Mouse (Mus musculus) hindbrain, embryonic 14.5 days (tissue): ENCODE measurements around the gene Noc3l. TPM values are rescaled to one million over a fixed set of nuclear protein-coding genes. Genes with fewer than 3 reads are reported as not detected.

Experiments
- ATAC-seq: fragments of 200-750 bp; cut with Nextera tagmentation; 2 replicates; pipeline ENCODE4 v1.8.0; 2017; ENCODE audit warnings: moderate number of reproducible peaks, mild to moderate bottlenecking, moderate TSS enrichment, moderate library complexity; ENCODE audit not compliant: low FRiP score
- DNase-seq: peaks from one replicate; pipeline ENCODE4 v3.0.0-alpha.2; 2015; ENCODE audit warnings: low spot score
- H3K27ac ChIP-seq: fragments of 300-500 bp; sonication (generic); 2 replicates; pipeline ENCODE4 v1.5.1; 2014; ENCODE audit warnings: mild to moderate bottlenecking, moderate library complexity
- H3K27me3 ChIP-seq: fragments of 300-500 bp; sonication (generic); 2 replicates; pipeline ENCODE4 v1.6.1; 2014; ENCODE audit warnings: mild to moderate bottlenecking, low read length, mixed read lengths; ENCODE audit not compliant: control insufficient read depth, insufficient read depth
- H3K36me3 ChIP-seq: fragments of 300-500 bp; sonication (generic); replicated peaks from 2 replicates; pipeline ENCODE4 v1.6.1; 2014; ENCODE audit not compliant: control insufficient read depth, insufficient read depth
- H3K4me1 ChIP-seq: fragments of 300-500 bp; sonication (generic); replicated peaks from 2 replicates; pipeline ENCODE4 v1.6.1; 2014; ENCODE audit warnings: antibody characterized with exemption, low read length, mixed read lengths; ENCODE audit not compliant: control insufficient read depth, insufficient read depth
- H3K4me2 ChIP-seq: fragments of 300-500 bp; sonication (generic); replicated peaks from 2 replicates; pipeline ENCODE4 v1.6.1; 2014; ENCODE audit warnings: mild to moderate bottlenecking, moderate library complexity
- H3K4me3 ChIP-seq: fragments of 300-500 bp; sonication (generic); replicated peaks from 2 replicates; pipeline ENCODE4 v1.5.1; 2014; ENCODE audit warnings: mild to moderate bottlenecking, low read length
- H3K9ac ChIP-seq: fragments of 300-500 bp; sonication (generic); 2 replicates; pipeline ENCODE4 v1.6.1; 2014
- H3K9me3 ChIP-seq: fragments of 300-500 bp; sonication (generic); 2 replicates; pipeline ENCODE4 v1.6.1; 2016; ENCODE audit warnings: low read length; ENCODE audit not compliant: control insufficient read depth
- WGBS: fragments of 180-500 bp; shearing (Covaris S2); extraction: QIAGEN DNeasy Blood & Tissue Kit; methylation state at CpG from one replicate; pipeline ENCODE4 v1.1.7; 2014; 5-methylcytosine and 5-hydroxymethylcytosine counted together
- polyA plus RNA-seq: library from polyadenylated mRNA; unstranded; fragments of >200 nt; fragmentation: Nextera tagmentation; extraction: Ambion mirVana; gene quantifications from 2 replicates; pipeline ENCODE4 v1.2.1, GENCODE M21; 2014

The Noc3l gene
- 5.2 and 5.3 TPM in 2 replicates for polyA plus RNA-seq

- Histone ChIP-seq H3K9ac (peak within 1 kb of the TSS; percentile 69), H3K4me1 (peaks cover 11% of the 10 kb centered on the region), H3K9me3 (no peaks in the 10 kb centered on the region), H3K4me2 (peak within 1 kb of the TSS; percentile 73), H3K36me3 (peaks cover 23% of the 10 kb centered on the region), H3K27me3 (no peaks in the 10 kb centered on the region; the same call in 1 of the 2 replicates), H3K27ac (peak within 1 kb of the TSS; percentile 55), H3K4me3 (peak within 1 kb of the TSS; percentile 60)
- peak; percentile 97 for ATAC-seq
- peak; percentile 96 for DNase-seq
- WGBS: under 1% methylated on average over 38 of the region's 38 CpGs
These were observed at the start of gene Noc3l for GRCm38 (mm10) chr19:38818766-38819426. Gene Noc3l (minus strand): TSS chr19:38819237.

GRCm38 (mm10) chr19:38862523-38862922 lies 43.5 kb upstream of the Noc3l start:
- ATAC-seq: no peak
- peaks cover 11% of the 10 kb centered on the region for H3K36me3 ChIP-seq
- H3K27ac ChIP-seq: no peak overlapping the region
- no peaks in the 10 kb centered on the region for H3K27me3 ChIP-seq
- no peak overlapping the region for H3K9ac ChIP-seq
- no peaks in the 10 kb centered on the region for H3K4me1 ChIP-seq
- no peak overlapping the region for H3K4me3 ChIP-seq
- no peak for DNase-seq
- 95% methylated on average over 6 of the region's 6 CpGs for WGBS
- H3K9me3 ChIP-seq: no peaks in the 10 kb centered on the region
- H3K4me2 ChIP-seq: no peak overlapping the region

- no peak for ATAC-seq
- H3K27me3 ChIP-seq: no peaks in the 10 kb centered on the region
- no peak overlapping the region for H3K4me2 ChIP-seq
- H3K4me3 ChIP-seq: no peak overlapping the region
- 98% methylated on average over 3 of the region's 3 CpGs for WGBS
- H3K4me1 ChIP-seq: no peaks in the 10 kb centered on the region
- H3K27ac ChIP-seq: no peak overlapping the region
- no peak overlapping the region for H3K9ac ChIP-seq
- DNase-seq: no peak
- H3K9me3 ChIP-seq: no peaks in the 10 kb centered on the region
- no peaks in the 10 kb centered on the region for H3K36me3 ChIP-seq
These were observed 39.2 kb upstream of the Noc3l start for GRCm38 (mm10) chr19:38858224-38858623.

GRCm38 (mm10) chr19:38846373-38846772 lies 27.3 kb upstream of the Noc3l start:
- no peak for DNase-seq
- H3K27me3 ChIP-seq: no peaks in the 10 kb centered on the region
- WGBS: 87% methylated on average over 2 of the region's 2 CpGs
- H3K9me3 ChIP-seq: no peaks in the 10 kb centered on the region
- no peak for ATAC-seq
- no peaks in the 10 kb centered on the region for H3K36me3 ChIP-seq
- H3K27ac ChIP-seq: no peak overlapping the region
- H3K9ac ChIP-seq: no peak overlapping the region
- H3K4me2 ChIP-seq: no peak overlapping the region
- H3K4me3 ChIP-seq: no peak overlapping the region
- no peaks in the 10 kb centered on the region for H3K4me1 ChIP-seq

GRCm38 (mm10) chr19:38844817-38845216 lies 25.8 kb upstream of the Noc3l start:
- no peak overlapping the region for H3K4me3 ChIP-seq
- H3K9me3 ChIP-seq: no peaks in the 10 kb centered on the region
- DNase-seq (no peak), ATAC-seq (no peak)
- no peaks in the 10 kb centered on the region for H3K27me3 ChIP-seq
- 61% methylated on average over 5 of the region's 5 CpGs for WGBS
- no peak overlapping the region for H3K4me2 ChIP-seq
- H3K27ac ChIP-seq: no peak overlapping the region
- no peaks in the 10 kb centered on the region for H3K36me3 ChIP-seq
- H3K9ac ChIP-seq: no peak overlapping the region
- no peaks in the 10 kb centered on the region; the same call in 1 of the 2 replicates for H3K4me1 ChIP-seq

GRCm38 (mm10) chr19:38837171-38837641 lies 18.2 kb upstream of the Noc3l start:
- peak overlapping the region; percentile 41 for H3K4me2 ChIP-seq
- H3K27ac ChIP-seq: peak overlapping the region; percentile 95
- under 1% methylated on average over 45 of the region's 54 CpGs for WGBS
- H3K36me3 ChIP-seq: no peaks in the 10 kb centered on the region
- H3K4me1 ChIP-seq: peaks cover 16% of the 10 kb centered on the region
- ATAC-seq: peak; percentile 54
- H3K27me3 ChIP-seq: no peaks in the 10 kb centered on the region
- H3K4me3 ChIP-seq: peak overlapping the region; percentile 96
- H3K9me3 ChIP-seq: no peaks in the 10 kb centered on the region
- H3K9ac ChIP-seq: peak overlapping the region; percentile 90
- peak; percentile 65 for DNase-seq

- Histone ChIP-seq H3K4me3 (peak within 1 kb of the TSS; percentile 96), H3K9ac (peak within 1 kb of the TSS; percentile 90), H3K9me3 (no peaks in the 10 kb centered on the region), H3K36me3 (no peaks in the 10 kb centered on the region), H3K27me3 (no peaks in the 10 kb centered on the region), H3K4me2 (peak within 1 kb of the TSS; percentile 41), H3K27ac (peak within 1 kb of the TSS; percentile 95), H3K4me1 (peaks cover 16% of the 10 kb centered on the region)
- under 1% methylated on average over 77 of the region's 101 CpGs for WGBS
- DNase-seq: peak; percentile 91
- ATAC-seq: peak; percentile 92
These were observed 17.6 kb upstream of the Noc3l start, which contains the start of gene Tbc1d12 for GRCm38 (mm10) chr19:38836438-38837170. Gene Tbc1d12 (plus strand): TSS chr19:38836579.

- Histone ChIP-seq H3K9ac (peak overlapping the region; percentile 90), H3K27ac (peak overlapping the region; percentile 95), H3K4me1 (peaks cover 16% of the 10 kb centered on the region), H3K4me3 (peak overlapping the region; percentile 96), H3K4me2 (peak overlapping the region; percentile 41), H3K9me3 (no peaks in the 10 kb centered on the region), H3K27me3 (no peaks in the 10 kb centered on the region), H3K36me3 (no peaks in the 10 kb centered on the region)
- 28% methylated on average over 10 of the region's 10 CpGs for WGBS
- no peak for DNase-seq
- peak; percentile 11; the same call in 1 of the 2 replicates for ATAC-seq
These were observed 17.0 kb upstream of the Noc3l start for GRCm38 (mm10) chr19:38836084-38836437.

- Histone ChIP-seq H3K9me3 (no peaks in the 10 kb centered on the region), H3K27me3 (no peaks in the 10 kb centered on the region), H3K9ac (no peak overlapping the region), H3K27ac (no peak overlapping the region), H3K4me2 (no peak overlapping the region), H3K36me3 (no peaks in the 10 kb centered on the region), H3K4me3 (no peak overlapping the region), H3K4me1 (peaks cover 5% of the 10 kb centered on the region)
- DNase-seq: no peak
- WGBS: 76% methylated on average over 1 of the region's 1 CpGs
- no peak for ATAC-seq
These were observed 14.2 kb upstream of the Noc3l start for GRCm38 (mm10) chr19:38833224-38833623.
